Mouse (Mus musculus) testis, postnatal 14 days (tissue): ENCODE data around the gene Lyz1.
"Not testable (repeated sequence)": the region's sequence is repeated elsewhere in the genome, so short reads cannot be mapped to it uniquely, and the experiment has no call there.

ENCODE experiments used
- DNase-seq: peaks from one replicate; pipeline ENCODE4 v3.0.0; 2021; ENCODE audit warnings: low spot score

The Lyz1 gene

GRCm38 (mm10) chr10:117292671-117293070, at the start of gene Lyz1:
TSS of gene Lyz1 (minus strand) at chr10:117292868.
- no peak for DNase-seq

GRCm38 (mm10) chr10:117342406-117342805, 49.7 kb upstream of the Lyz1 start:
- DNase-seq: no peak

GRCm38 (mm10) chr10:117341029-117341428, 48.4 kb upstream of the Lyz1 start:
- DNase-seq: no peak

GRCm38 (mm10) chr10:117339241-117339640, 46.6 kb upstream of the Lyz1 start:
- no peak for DNase-seq

- DNase-seq: no peak
Observed at GRCm38 (mm10) chr10:117337946-117338345, 45.3 kb upstream of the Lyz1 start.

GRCm38 (mm10) chr10:117335649-117336048, 43.0 kb upstream of the Lyz1 start:
- DNase-seq: no peak

- DNase-seq: no peak
Observed at GRCm38 (mm10) chr10:117330521-117330920, 37.9 kb upstream of the Lyz1 start.

GRCm38 (mm10) chr10:117323782-117324181, 31.1 kb upstream of the Lyz1 start:
- no peak for DNase-seq

- DNase-seq: no peak
Observed at GRCm38 (mm10) chr10:117322630-117323029, 30.0 kb upstream of the Lyz1 start.

- no peak for DNase-seq
Observed at GRCm38 (mm10) chr10:117320571-117320981, 27.9 kb upstream of the Lyz1 start.

- DNase-seq: no peak
Observed at GRCm38 (mm10) chr10:117316391-117316790, 23.7 kb upstream of the Lyz1 start.

- DNase-seq: no peak
Observed at GRCm38 (mm10) chr10:117313133-117313532, 20.5 kb upstream of the Lyz1 start.

GRCm38 (mm10) chr10:117312168-117312567, 19.5 kb upstream of the Lyz1 start:
- DNase-seq: no peak

GRCm38 (mm10) chr10:117304371-117304770, 11.7 kb upstream of the Lyz1 start:
- DNase-seq: no peak

- no peak for DNase-seq
Observed at GRCm38 (mm10) chr10:117301688-117302087, 9.0 kb upstream of the Lyz1 start.

GRCm38 (mm10) chr10:117299901-117300520, 7.3 kb upstream of the Lyz1 start:
- DNase-seq: no peak

GRCm38 (mm10) chr10:117299106-117299505, 6.4 kb upstream of the Lyz1 start:
- no peak for DNase-seq

- no peak for DNase-seq
Observed at GRCm38 (mm10) chr10:117298336-117298735, 5.7 kb upstream of the Lyz1 start.

GRCm38 (mm10) chr10:117290936-117291335, 1.7 kb downstream of the Lyz1 start:
- DNase-seq: not testable (repeated sequence)

GRCm38 (mm10) chr10:117290046-117290870, 2.4 kb downstream of the Lyz1 start:
- DNase-seq: no peak

GRCm38 (mm10) chr10:117289034-117289505, 3.6 kb downstream of the Lyz1 start:
- DNase-seq: not testable (repeated sequence)

GRCm38 (mm10) chr10:117288197-117289033, 4.3 kb downstream of the Lyz1 start:
- DNase-seq: no peak
